Mouse (Mus musculus) heart, embryonic 14.5 days (tissue): ENCODE data around the gene Ak6. TPM values are rescaled to one million over a fixed set of nuclear protein-coding genes. Genes with fewer than 3 reads are reported as not detected.

Experiments used
- ATAC-seq: fragments of 200-750 bp; cut with Nextera tagmentation; 2 replicates; pipeline ENCODE4 v1.8.0; 2017; ENCODE audit warnings: low read depth, moderate TSS enrichment; ENCODE audit not compliant: insufficient number of reproducible peaks, insufficient read depth, low FRiP score
- H3K27ac ChIP-seq, 2 experiments: fragments of 200-500 bp in 1 of 2; fragments of 300-500 bp in 1 of 2; sonication (generic) in 1 of 2; replicated peaks in 1 of 2; 2 replicates each; pipeline ENCODE4 v1.5.1; 2012 to 2014; ENCODE audit warnings: low read depth in 2 of 2, low read length in 2 of 2, control low read depth in 1 of 2, mild to moderate bottlenecking in 1 of 2, mixed read lengths in 1 of 2; ENCODE audit not compliant: control insufficient read depth in 1 of 2, insufficient read depth in 1 of 2
- H3K27me3 ChIP-seq: fragments of 300-500 bp; sonication (generic); 2 replicates; pipeline ENCODE4 v1.6.1; 2014; ENCODE audit warnings: mild to moderate bottlenecking, low read length, control low read depth; ENCODE audit not compliant: control insufficient read depth, insufficient read depth
- H3K36me3 ChIP-seq: fragments of 300-500 bp; sonication (generic); 2 replicates; pipeline ENCODE4 v1.6.1; 2014; ENCODE audit warnings: mild to moderate bottlenecking, control low read depth, low read length, mixed read lengths; ENCODE audit not compliant: control insufficient read depth, insufficient read depth
- H3K4me1 ChIP-seq, 2 experiments: fragments of 200-500 bp in 1 of 2; fragments of 300-500 bp in 1 of 2; sonication (generic) in 1 of 2; 2 replicates each; pipeline ENCODE4 v1.6.1; 2012 to 2014; ENCODE audit warnings: low read length in 2 of 2, control low read depth in 1 of 2, mixed read lengths in 1 of 2; ENCODE audit not compliant: control insufficient read depth in 2 of 2, insufficient read depth in 2 of 2
- H3K4me2 ChIP-seq: fragments of 300-500 bp; sonication (generic); 2 replicates; pipeline ENCODE4 v1.6.1; 2014; ENCODE audit warnings: mild to moderate bottlenecking, low read length
- H3K4me3 ChIP-seq, 2 experiments: fragments of 200-500 bp in 1 of 2; fragments of 300-500 bp in 1 of 2; sonication (generic) in 1 of 2; 2 replicates each; pipeline ENCODE4 v1.5.1; 2012 to 2014; ENCODE audit warnings: low read length in 2 of 2, mild to moderate bottlenecking in 2 of 2, control low read depth in 1 of 2, low read depth in 1 of 2, moderate library complexity in 1 of 2; ENCODE audit not compliant: control insufficient read depth in 1 of 2, insufficient read depth in 1 of 2
- H3K9ac ChIP-seq: fragments of 300-500 bp; sonication (generic); 2 replicates; pipeline ENCODE4 v1.6.1; 2014; ENCODE audit warnings: mild to moderate bottlenecking, low read length
- H3K9me3 ChIP-seq: fragments of 300-500 bp; sonication (generic); 2 replicates; pipeline ENCODE4 v1.6.1; 2016; ENCODE audit warnings: low read length, control low read depth; ENCODE audit not compliant: control insufficient read depth
- WGBS: fragments of 180-500 bp; shearing (Covaris S2); extraction: QIAGEN DNeasy Blood & Tissue Kit; methylation state at CpG from one replicate; pipeline ENCODE4 v1.1.7; 2014; 5-methylcytosine and 5-hydroxymethylcytosine counted together
- polyA plus RNA-seq: library from polyadenylated mRNA; unstranded; fragments of >200 nt; fragmentation: Nextera tagmentation; extraction: Ambion mirVana; gene quantifications from 2 replicates; pipeline ENCODE4 v1.2.1, GENCODE M21; 2014

Gene Ak6
- polyA plus RNA-seq, 1 experiment from 2014 or later: 262 TPM

GRCm38 (mm10) chr13:100611266-100611665 lies 39.5 kb upstream of the Ak6 start:
- WGBS: 67% methylated on average over 13 of the region's 13 CpGs
- Histone ChIP-seq H3K4me2 (no peak overlapping the region), H3K4me3 (no peak overlapping the region), H3K27ac (no peak overlapping the region), H3K9ac (no peak overlapping the region), H3K9me3 (peaks cover 5% of the 10 kb centered on the region), H3K27me3 (no peaks in the 10 kb centered on the region), H3K4me1 (no peaks in the 10 kb centered on the region), H3K36me3 (peaks cover 8% of the 10 kb centered on the region; the same call in 1 of the 2 replicates)
- no peak for ATAC-seq

GRCm38 (mm10) chr13:100612251-100612650 lies 38.5 kb upstream of the Ak6 start:
- ATAC-seq: no peak
- Histone ChIP-seq H3K9me3 (peaks cover 5% of the 10 kb centered on the region), H3K4me3 (no peak overlapping the region)

GRCm38 (mm10) chr13:100612903-100613302 lies 37.9 kb upstream of the Ak6 start:
- peaks cover 1% of the 10 kb centered on the region for H3K9me3 ChIP-seq
- no peak overlapping the region for H3K4me2 ChIP-seq
- H3K4me1 ChIP-seq: peaks cover 2 to 4% of the 10 kb centered on the region in 2 experiments; a peak in 2 of 4 replicates
- H3K9ac ChIP-seq: no peak overlapping the region
- 46% methylated on average over 2 of the region's 2 CpGs for WGBS
- H3K27me3 ChIP-seq: no peaks in the 10 kb centered on the region
- no peak overlapping the region for H3K27ac ChIP-seq
- no peak overlapping the region for H3K4me3 ChIP-seq
- ATAC-seq: no peak
- peaks cover 16% of the 10 kb centered on the region for H3K36me3 ChIP-seq

More at GRCm38 (mm10) chr13:100612251-100612650, 38.5 kb upstream of the Ak6 start:
- H3K36me3 ChIP-seq: peaks cover 9% of the 10 kb centered on the region
- no peak overlapping the region for H3K4me2 ChIP-seq
- H3K27me3 ChIP-seq: no peaks in the 10 kb centered on the region
- H3K4me1 ChIP-seq: peaks cover 0 to 4% of the 10 kb centered on the region in 2 experiments; a peak in 2 of 4 replicates
- 87% methylated on average over 10 of the region's 10 CpGs for WGBS
- H3K27ac ChIP-seq: no peak overlapping the region
- no peak overlapping the region for H3K9ac ChIP-seq

- Histone ChIP-seq H3K4me2 (peak within 1 kb of the TSS; percentile 84), H3K27me3 (no peaks in the 10 kb centered on the region), H3K9me3 (no peaks in the 10 kb centered on the region), H3K4me1 (peaks cover 2 to 4% of the 10 kb centered on the region in 2 experiments; a peak in 2 of 4 replicates), H3K36me3 (peaks cover 42% of the 10 kb centered on the region), H3K27ac (no peak within 1 kb of the TSS), H3K9ac (peak within 1 kb of the TSS; percentile 76), H3K4me3 (peak within 1 kb of the TSS; percentile 68 to 71)
- WGBS: 3% methylated on average over 77 of the region's 77 CpGs
- peak; percentile 31; the same call in 1 of the 2 replicates for ATAC-seq
Measured at GRCm38 (mm10) chr13:100616181-100617087, 34.3 kb upstream of the Ak6 start, which contains the start of gene Marveld2. Gene Marveld2, minus strand, starts transcription at chr13:100616971.

GRCm38 (mm10) chr13:100617583-100617982 lies 33.2 kb upstream of the Ak6 start:
- H3K4me1 ChIP-seq: peaks cover 2 to 4% of the 10 kb centered on the region in 2 experiments; a peak in 2 of 4 replicates
- H3K4me3 ChIP-seq: no peak overlapping the region
- H3K36me3 ChIP-seq: peaks cover 47% of the 10 kb centered on the region
- WGBS: 72% methylated on average over 13 of the region's 13 CpGs
- H3K27ac ChIP-seq: no peak overlapping the region
- peak overlapping the region; percentile 84; the same call in 1 of the 2 replicates for H3K4me2 ChIP-seq
- H3K9ac ChIP-seq: no peak overlapping the region
- H3K9me3 ChIP-seq: no peaks in the 10 kb centered on the region
- ATAC-seq: no peak
- no peaks in the 10 kb centered on the region for H3K27me3 ChIP-seq

GRCm38 (mm10) chr13:100622241-100622640 lies 28.5 kb upstream of the Ak6 start:
- no peak overlapping the region for H3K4me3 ChIP-seq
- no peak overlapping the region for H3K27ac ChIP-seq
- no peaks in the 10 kb centered on the region for H3K9me3 ChIP-seq
- no peak overlapping the region for H3K4me2 ChIP-seq
- 91% methylated on average over 4 of the region's 4 CpGs for WGBS
- no peak for ATAC-seq
- H3K27me3 ChIP-seq: no peaks in the 10 kb centered on the region
- H3K36me3 ChIP-seq: peaks cover 83% of the 10 kb centered on the region
- no peak overlapping the region for H3K9ac ChIP-seq
- H3K4me1 ChIP-seq: peaks cover 0 to 2% of the 10 kb centered on the region in 2 experiments; a peak in 1 of 4 replicates

- WGBS: 70% methylated on average over 3 of the region's 3 CpGs
- ATAC-seq: no peak
- Histone ChIP-seq H3K4me3 (no peak overlapping the region), H3K36me3 (peaks cover 85% of the 10 kb centered on the region), H3K4me2 (no peak overlapping the region), H3K9ac (no peak overlapping the region), H3K4me1 (no peaks in the 10 kb centered on the region), H3K27me3 (no peaks in the 10 kb centered on the region), H3K9me3 (no peaks in the 10 kb centered on the region), H3K27ac (no peak overlapping the region)
Measured at GRCm38 (mm10) chr13:100634106-100634691, 16.6 kb upstream of the Ak6 start.
